Mouse (Mus musculus): ENCODE measurements around the gene Tarm1. TPM values are rescaled to one million over a fixed set of nuclear protein-coding genes. Genes with fewer than 3 reads are reported as not detected.

Tarm1 gene
- polyA plus RNA-seq, 1 experiment from 2014 or later, result not detected

DNA sequence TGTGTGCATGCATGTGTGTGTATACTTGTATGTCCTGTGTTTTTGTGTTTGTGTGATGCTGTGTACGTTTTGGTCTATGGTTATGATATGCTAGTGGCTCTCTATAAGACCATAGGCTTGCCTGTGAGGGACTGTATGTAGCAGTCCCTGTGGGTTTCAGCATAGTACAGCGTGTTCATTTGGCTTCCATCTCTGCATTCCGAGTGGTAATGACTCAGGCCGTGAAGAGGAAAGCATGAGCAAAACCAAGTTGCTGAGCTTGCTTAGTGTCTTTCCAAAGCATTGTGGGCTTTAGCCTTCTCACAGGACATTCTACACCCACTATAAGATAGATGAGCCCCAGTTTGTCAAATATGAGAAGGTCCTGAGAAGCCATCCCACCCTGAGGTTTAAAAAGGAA lies 39.1 kb downstream of the Tarm1 start:
- Histone ChIP-seq H3K27me3 (replicated peaks; ENCODE audit: control insufficient read depth, insufficient read depth, low read length) (no peaks in the 10 kb centered on the region), H3K4me1 (replicated peaks; ENCODE audit: control insufficient read depth, insufficient read depth, low read length) (no peaks in the 10 kb centered on the region), H3K9ac (ENCODE audit: low read length) (no peak overlapping the region), H3K27ac (ENCODE audit: low read depth) (no peak overlapping the region), H3K9me3 (ENCODE audit: control insufficient read depth, low read length) (no peaks in the 10 kb centered on the region), H3K36me3 (ENCODE audit: control insufficient read depth, insufficient read depth, low read length) (no peaks in the 10 kb centered on the region), H3K4me2 (ENCODE audit: low read length) (no peak overlapping the region), H3K4me3 (ENCODE audit: low read depth, low read length) (no peak overlapping the region)
- WGBS, result 77% methylated on average over 4 of the region's 4 CpGs
- DNase-seq (ENCODE audit: low spot score), result no peak
- ATAC-seq (replicated peaks; ENCODE audit: low FRiP score, low TSS enrichment, low read depth), result no peak

DNA sequence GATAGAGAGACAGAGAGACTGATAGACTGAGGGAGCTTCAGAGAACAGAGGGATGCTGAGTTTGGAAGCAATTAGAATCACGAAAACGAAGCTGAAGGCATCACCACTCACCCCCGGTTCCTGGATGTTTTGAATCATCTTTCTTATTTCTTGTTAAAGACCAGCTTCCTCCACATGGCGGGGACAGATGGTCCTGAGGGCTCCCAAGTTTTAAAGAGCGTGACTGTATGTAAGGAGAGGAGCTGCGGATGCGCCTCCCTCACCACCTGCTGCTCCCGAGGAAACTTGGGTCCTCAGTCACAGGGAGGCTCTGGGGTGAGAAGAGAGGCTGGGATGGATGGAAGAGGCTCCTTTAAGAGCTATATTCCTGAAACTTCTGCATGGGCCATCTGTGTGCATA lies 42.2 kb downstream of the Tarm1 start:
- Histone ChIP-seq H3K9me3 (ENCODE audit: control insufficient read depth, low read length) (no peaks in the 10 kb centered on the region), H3K27ac (ENCODE audit: low read depth) (no peak overlapping the region), H3K4me1 (replicated peaks; ENCODE audit: control insufficient read depth, insufficient read depth, low read length) (no peaks in the 10 kb centered on the region), H3K4me2 (ENCODE audit: low read length) (no peak overlapping the region), H3K4me3 (ENCODE audit: low read depth, low read length) (no peak overlapping the region), H3K36me3 (ENCODE audit: control insufficient read depth, insufficient read depth, low read length) (no peaks in the 10 kb centered on the region), H3K27me3 (replicated peaks; ENCODE audit: control insufficient read depth, insufficient read depth, low read length) (no peaks in the 10 kb centered on the region), H3K9ac (ENCODE audit: low read length) (no peak overlapping the region)
- WGBS, result 85% methylated on average over 8 of the region's 8 CpGs
- no peak for DNase-seq (ENCODE audit: low spot score)
- ATAC-seq (replicated peaks; ENCODE audit: low FRiP score, low TSS enrichment, low read depth), result no peak

DNA sequence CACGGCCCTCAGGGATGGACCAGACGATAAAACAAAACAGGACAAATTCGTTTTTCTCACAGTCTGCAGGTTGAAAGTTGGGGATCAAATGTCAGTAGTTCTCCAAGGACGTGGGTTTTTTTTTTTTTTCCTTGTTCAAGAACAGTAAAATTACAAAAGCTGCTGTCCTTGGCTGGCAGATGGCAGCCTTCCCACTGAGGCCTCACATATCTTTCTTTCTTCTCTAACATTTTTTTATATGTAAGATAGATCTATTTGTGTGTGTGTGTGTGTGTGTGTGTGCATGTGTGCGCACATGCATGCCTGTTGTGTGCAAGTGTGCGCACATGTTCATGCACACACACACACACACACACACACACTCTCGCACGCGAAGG lies 44.6 kb downstream of the Tarm1 start:
- ATAC-seq (replicated peaks; ENCODE audit: low FRiP score, low TSS enrichment, low read depth) (no peak), DNase-seq (ENCODE audit: low spot score) (no peak)
- Histone ChIP-seq H3K36me3 (ENCODE audit: control insufficient read depth, insufficient read depth, low read length) (no peaks in the 10 kb centered on the region), H3K9ac (ENCODE audit: low read length) (no peak overlapping the region), H3K4me3 (ENCODE audit: low read depth, low read length) (no peak overlapping the region), H3K27ac (ENCODE audit: low read depth) (0 out of 2 replicates have a peak overlapping the region, but pooled peaks have one; percentile 29), H3K27me3 (replicated peaks; ENCODE audit: control insufficient read depth, insufficient read depth, low read length) (no peaks in the 10 kb centered on the region), H3K9me3 (ENCODE audit: control insufficient read depth, low read length) (no peaks in the 10 kb centered on the region), H3K4me1 (replicated peaks; ENCODE audit: control insufficient read depth, insufficient read depth, low read length) (no peaks in the 10 kb centered on the region), H3K4me2 (ENCODE audit: low read length) (no peak overlapping the region)
- 66% methylated on average over 9 of the region's 9 CpGs for WGBS

DNA sequence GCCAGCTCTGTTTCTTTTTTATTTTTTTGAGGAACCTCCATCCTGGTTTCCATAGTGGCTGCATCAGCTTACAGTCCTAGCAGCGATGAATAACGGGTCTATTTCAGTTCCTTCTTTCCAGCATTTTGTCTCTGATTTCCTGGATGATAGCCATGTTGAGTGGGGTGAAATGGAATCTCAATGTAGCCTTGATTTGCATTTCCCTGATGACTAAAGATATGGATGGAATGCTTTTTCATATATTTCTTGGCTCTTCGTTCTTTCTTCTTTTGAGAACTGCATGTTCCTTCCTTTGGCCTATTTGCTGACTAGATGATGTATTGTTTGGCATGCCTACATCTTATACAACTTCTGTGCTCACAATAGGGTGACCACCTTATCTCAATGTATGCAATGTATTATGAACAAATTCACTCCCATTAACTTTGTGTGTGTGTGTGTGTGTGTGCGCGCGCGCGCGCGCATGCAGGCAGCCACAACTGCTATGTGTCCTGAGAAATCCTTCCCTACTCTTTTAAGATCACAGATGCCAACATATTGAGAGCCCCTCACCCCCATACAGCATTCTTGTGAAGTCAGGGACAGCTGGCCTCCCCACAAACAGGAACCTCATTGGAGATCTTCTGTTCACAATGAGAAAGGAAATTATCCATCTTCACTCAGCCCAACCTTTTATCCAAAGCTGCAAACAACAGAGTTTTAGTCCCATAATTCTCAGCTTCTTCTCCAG lies 45.1 kb downstream of the Tarm1 start:
- DNase-seq (ENCODE audit: low spot score) (no peak), ATAC-seq (replicated peaks; ENCODE audit: low FRiP score, low TSS enrichment, low read depth) (no peak)
- H3K27me3 ChIP-seq (replicated peaks; ENCODE audit: control insufficient read depth, insufficient read depth, low read length), result no peaks in the 10 kb centered on the region
- H3K27ac ChIP-seq (ENCODE audit: low read depth), result 0 out of 2 replicates have a peak overlapping the region, but pooled peaks have one; percentile 29
- H3K9me3 ChIP-seq (ENCODE audit: control insufficient read depth, low read length), result no peaks in the 10 kb centered on the region
- H3K4me2 ChIP-seq (ENCODE audit: low read length), result no peak overlapping the region
- no peaks in the 10 kb centered on the region for H3K4me1 ChIP-seq (replicated peaks; ENCODE audit: control insufficient read depth, insufficient read depth, low read length)
- H3K36me3 ChIP-seq (ENCODE audit: control insufficient read depth, insufficient read depth, low read length), result no peaks in the 10 kb centered on the region
- no peak overlapping the region for H3K4me3 ChIP-seq (ENCODE audit: low read depth, low read length)
- 90% methylated on average over 10 of the region's 10 CpGs for WGBS
- no peak overlapping the region for H3K9ac ChIP-seq (ENCODE audit: low read length)

DNA sequence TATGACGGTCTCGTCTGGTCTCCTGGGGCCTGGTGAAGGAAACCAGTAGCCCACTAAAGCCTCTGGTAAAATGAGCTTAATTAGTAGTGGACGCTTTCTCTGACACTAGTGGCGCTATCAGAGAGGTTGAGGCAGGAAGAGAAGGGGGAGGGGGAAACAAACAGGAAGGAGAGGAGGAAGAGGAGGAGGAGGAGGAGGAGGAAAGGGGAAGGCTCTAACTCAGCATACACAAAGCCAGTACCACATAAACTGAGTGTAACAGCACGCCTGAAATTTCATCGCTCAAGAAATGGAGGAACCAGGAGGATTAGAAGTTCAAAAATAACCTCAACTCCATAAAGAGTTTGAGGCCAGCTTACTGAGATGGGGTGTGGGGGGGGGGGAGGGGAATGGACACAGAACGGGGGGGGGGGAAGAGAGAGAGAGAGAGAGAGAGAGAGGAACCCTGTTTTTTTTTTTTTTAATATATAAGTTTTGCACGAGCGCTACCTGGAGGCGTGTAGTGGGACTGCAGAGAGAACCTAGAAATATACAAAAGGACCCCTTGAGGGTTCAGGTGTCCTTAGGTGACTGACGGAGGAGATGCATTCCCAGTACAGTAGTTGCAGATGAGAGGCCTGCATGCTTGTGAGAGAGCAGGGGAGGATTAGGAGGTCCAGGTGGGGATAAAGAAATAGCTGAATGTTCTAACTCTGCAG lies 48.8 kb downstream of the Tarm1 start:
- Histone ChIP-seq H3K27ac (ENCODE audit: low read depth) (no peak overlapping the region), H3K9me3 (ENCODE audit: control insufficient read depth, low read length) (no peaks in the 10 kb centered on the region), H3K4me3 (ENCODE audit: low read depth, low read length) (no peak overlapping the region), H3K9ac (ENCODE audit: low read length) (no peak overlapping the region), H3K27me3 (replicated peaks; ENCODE audit: control insufficient read depth, insufficient read depth, low read length) (no peaks in the 10 kb centered on the region), H3K36me3 (ENCODE audit: control insufficient read depth, insufficient read depth, low read length) (no peaks in the 10 kb centered on the region), H3K4me1 (replicated peaks; ENCODE audit: control insufficient read depth, insufficient read depth, low read length) (no peaks in the 10 kb centered on the region), H3K4me2 (ENCODE audit: low read length) (no peak overlapping the region)
- ATAC-seq (replicated peaks; ENCODE audit: low FRiP score, low TSS enrichment, low read depth), result no peak
- WGBS, result 52% methylated on average over 10 of the region's 11 CpGs
- DNase-seq (ENCODE audit: low spot score), result no peak

DNA sequence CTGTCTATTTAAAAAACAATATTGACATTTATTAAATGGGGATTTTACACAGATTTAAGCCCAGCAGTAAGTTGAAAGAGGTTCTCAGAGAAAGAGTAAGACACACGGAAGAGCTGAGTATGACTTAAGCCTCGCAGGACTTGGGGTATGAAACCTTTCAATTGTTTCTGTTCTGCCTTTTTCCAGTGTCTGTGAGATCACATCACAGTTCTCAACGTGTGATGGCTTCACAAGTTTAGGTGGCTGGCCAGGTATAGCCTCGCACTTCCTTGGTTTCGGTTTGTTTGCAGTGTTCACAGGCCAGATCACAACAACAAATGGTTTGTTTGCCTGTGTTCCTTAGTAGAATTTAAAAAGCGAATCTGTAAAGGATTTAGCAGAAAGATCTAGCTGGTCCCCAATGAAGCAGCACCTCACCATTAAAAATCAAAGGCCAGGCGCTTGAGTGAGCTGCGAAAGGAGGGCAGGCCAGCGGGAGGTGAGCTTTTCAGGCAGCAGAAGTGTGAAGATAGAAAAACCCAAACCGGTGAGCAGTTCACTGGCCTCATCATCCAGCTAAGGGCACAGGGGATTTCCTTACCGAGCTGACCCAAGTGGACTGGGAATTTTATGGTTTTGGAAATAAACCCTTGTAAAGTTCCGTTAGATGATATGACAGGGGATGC lies 49.5 kb downstream of the Tarm1 start:
- ATAC-seq (replicated peaks; ENCODE audit: low FRiP score, low TSS enrichment, low read depth), result no peak
- Histone ChIP-seq H3K9ac (ENCODE audit: low read length) (no peak overlapping the region), H3K4me3 (ENCODE audit: low read depth, low read length) (no peak overlapping the region), H3K27me3 (replicated peaks; ENCODE audit: control insufficient read depth, insufficient read depth, low read length) (no peaks in the 10 kb centered on the region), H3K36me3 (ENCODE audit: control insufficient read depth, insufficient read depth, low read length) (no peaks in the 10 kb centered on the region), H3K4me1 (replicated peaks; ENCODE audit: control insufficient read depth, insufficient read depth, low read length) (no peaks in the 10 kb centered on the region), H3K9me3 (ENCODE audit: control insufficient read depth, low read length) (no peaks in the 10 kb centered on the region), H3K4me2 (ENCODE audit: low read length) (no peak overlapping the region), H3K27ac (ENCODE audit: low read depth) (no peak overlapping the region)
- no peak for DNase-seq (ENCODE audit: low spot score)
- 49% methylated on average over 12 of the region's 12 CpGs for WGBS

DNA sequence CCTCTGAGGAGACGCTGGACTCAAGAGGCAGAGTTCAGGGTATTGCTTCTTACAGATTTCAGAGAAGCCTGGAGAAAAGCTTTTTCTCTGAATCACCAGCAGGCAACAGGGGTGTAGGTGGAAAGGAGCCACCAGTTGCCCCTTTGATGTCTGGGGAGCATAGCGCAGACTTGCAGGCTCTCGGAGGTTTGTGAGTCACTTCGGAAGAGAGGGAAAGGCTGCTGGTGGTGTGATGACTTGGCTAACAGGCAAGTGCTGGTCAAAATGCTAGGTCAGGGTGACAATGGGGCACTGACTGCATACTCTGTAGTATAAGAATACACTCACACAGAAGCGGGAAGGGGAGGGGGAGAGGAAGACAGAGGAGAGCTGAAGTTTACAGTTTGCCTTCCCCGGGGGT lies 51.3 kb downstream of the Tarm1 start:
- no peak for ATAC-seq (replicated peaks; ENCODE audit: low FRiP score, low TSS enrichment, low read depth)

GRCm38 (mm10) chr7:3450671-3451070 lies 51.8 kb downstream of the Tarm1 start:
- Histone ChIP-seq H3K4me3 (ENCODE audit: low read depth, low read length) (no peak overlapping the region), H3K27ac (ENCODE audit: low read depth) (no peak overlapping the region), H3K9me3 (ENCODE audit: control insufficient read depth, low read length) (no peaks in the 10 kb centered on the region), H3K4me1 (replicated peaks; ENCODE audit: control insufficient read depth, insufficient read depth, low read length) (no peaks in the 10 kb centered on the region), H3K27me3 (replicated peaks; ENCODE audit: control insufficient read depth, insufficient read depth, low read length) (no peaks in the 10 kb centered on the region), H3K4me2 (ENCODE audit: low read length) (no peak overlapping the region), H3K36me3 (ENCODE audit: control insufficient read depth, insufficient read depth, low read length) (no peaks in the 10 kb centered on the region), H3K9ac (ENCODE audit: low read length) (no peak overlapping the region)
- WGBS, result 63% methylated on average over 5 of the region's 5 CpGs
- ATAC-seq (replicated peaks; ENCODE audit: low FRiP score, low TSS enrichment, low read depth) (no peak), DNase-seq (ENCODE audit: low spot score) (no peak)

More for the DNA sequence above, 51.3 kb downstream of the Tarm1 start:
- no peak for DNase-seq (ENCODE audit: low spot score)
- no peaks in the 10 kb centered on the region for H3K36me3 ChIP-seq (ENCODE audit: control insufficient read depth, insufficient read depth, low read length)
- H3K27me3 ChIP-seq (replicated peaks; ENCODE audit: control insufficient read depth, insufficient read depth, low read length), result no peaks in the 10 kb centered on the region
- no peak overlapping the region for H3K4me3 ChIP-seq (ENCODE audit: low read depth, low read length)
- no peak overlapping the region for H3K27ac ChIP-seq (ENCODE audit: low read depth)
- no peaks in the 10 kb centered on the region for H3K9me3 ChIP-seq (ENCODE audit: control insufficient read depth, low read length)
- H3K4me2 ChIP-seq (ENCODE audit: low read length), result no peak overlapping the region
- WGBS, result 23% methylated on average over 6 of the region's 6 CpGs
- H3K4me1 ChIP-seq (replicated peaks; ENCODE audit: control insufficient read depth, insufficient read depth, low read length), result no peaks in the 10 kb centered on the region
- no peak overlapping the region for H3K9ac ChIP-seq (ENCODE audit: low read length)

Data from intestine, embryonic 14.5 days (tissue).